Mouse (Mus musculus): ENCODE measurements around the gene Egf.

DNA sequence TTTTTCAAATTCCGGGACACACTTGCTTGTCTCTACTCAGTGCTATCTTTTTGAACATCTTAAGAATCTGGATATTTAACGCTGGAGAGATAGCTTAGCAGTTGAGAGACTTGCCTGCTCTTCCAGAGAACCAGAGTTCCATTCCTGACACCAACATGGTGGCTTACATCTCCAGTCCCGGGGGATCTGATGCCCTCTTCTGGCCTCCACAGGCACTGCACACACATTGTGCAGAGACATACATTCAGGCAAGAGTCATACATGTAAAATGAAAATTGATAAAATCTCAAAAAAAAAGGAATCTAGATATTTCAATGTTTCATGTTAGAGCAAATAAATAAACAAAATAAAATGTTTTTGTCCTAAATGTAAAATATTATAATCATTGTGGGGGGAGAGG is 27.6 kb upstream of the Egf start:
- TF ChIP-seq CTCF (IDR thresholded peaks at IDR 0.05; ENCODE audit: borderline replicate concordance, insufficient read depth, low read depth, low read length) (no peak), POLR2A (IDR thresholded peaks at IDR 0.05; ENCODE audit: borderline replicate concordance, insufficient read depth, low read length) (no peak)
